ENCODE assay signal across 8 mouse cellular contexts in the genomic region with DNA sequence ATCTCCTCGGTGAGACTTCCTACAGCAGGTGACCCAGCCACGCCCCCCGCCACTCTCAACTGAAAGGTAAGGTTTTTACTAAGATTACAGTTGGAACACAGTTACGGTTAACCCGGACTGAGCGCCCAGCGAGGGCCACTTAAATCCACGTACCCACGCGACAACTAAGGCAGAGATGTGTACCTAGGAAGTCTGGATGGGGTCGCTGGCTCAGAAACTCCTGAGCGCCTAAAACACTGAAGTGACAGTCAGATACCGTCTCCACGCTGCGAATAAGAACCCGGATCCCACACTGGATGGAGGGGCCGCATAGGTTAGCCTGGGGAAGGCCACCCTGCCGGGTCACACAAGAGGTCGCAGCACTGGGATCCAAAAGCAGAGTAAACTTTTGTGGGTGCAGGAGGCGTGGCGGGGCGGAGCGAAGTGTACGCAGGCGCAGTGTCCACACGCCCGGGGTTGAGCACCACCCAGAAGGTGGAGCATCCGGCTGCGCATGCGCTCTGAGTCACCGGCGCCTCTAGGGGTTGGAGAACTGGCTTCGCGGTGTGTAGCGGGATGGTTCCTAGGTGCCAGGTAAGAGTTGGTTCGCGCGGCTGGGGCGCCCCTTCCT. TPM values are rescaled to one million over a fixed set of nuclear protein-coding genes. Genes with fewer than 3 reads are reported as not detected.
DNase-seq lines count a peak whose midpoint lies in the region; ATAC-seq and TF ChIP-seq lines count a peak whose summit lies in the region.

A gene (plus strand): TSS at position 486 of the 610 bp plus-strand sequence.

- peak within 1 kb of the TSS; percentile 72 for H3K9ac ChIP-seq in hindbrain, embryonic 14.5 days

- no peaks in the 10 kb centered on the region for H3K9me3 ChIP-seq in hindbrain, embryonic 14.5 days (ENCODE audit: control insufficient read depth, low read length)

- peaks cover 8% of the 10 kb centered on the region for H3K4me1 ChIP-seq in hindbrain, embryonic 14.5 days (replicated peaks; ENCODE audit: control insufficient read depth, insufficient read depth, low read length)

- CTCF ChIA-PET in Patski (lab: Charles Lee) = no interaction called here

- H3K4me2 ChIP-seq in hindbrain, embryonic 14.5 days (replicated peaks) = peak within 1 kb of the TSS; percentile 89

- in situ Hi-C loops in Patski (cut with MboI; ENCODE audit: low pct_unique_long_range_greater_than_20kb) = no loop called here

- peak within 1 kb of the TSS; percentile 74 for H3K4me3 ChIP-seq in hindbrain, embryonic 14.5 days (replicated peaks; ENCODE audit: low read length)

- peak; percentile 93 for ATAC-seq in Patski
- ATAC-seq in hindbrain, embryonic 14.5 days (ENCODE audit: low FRiP score) = peak; percentile 98

- TF ChIP-seq CTCF in Patski (IDR thresholded peaks at IDR 0.05) = no peak

- peaks cover 17% of the 10 kb centered on the region for H3K36me3 ChIP-seq in hindbrain, embryonic 14.5 days (replicated peaks; ENCODE audit: control insufficient read depth, insufficient read depth)

- POLR2A ChIA-PET in Patski (lab: Charles Lee) = no interaction called here

- no peak for DNase-seq in Patski (ENCODE audit: low read depth, low spot score)
- peak; percentile 94 to 96 for DNase-seq in cerebellum, postnatal 14 days
- peak; percentile 80 to 86 for DNase-seq in frontal cortex, postnatal 25 days (ENCODE audit: low spot score in 2 of 2)
- peak; percentile 98 for DNase-seq in hindbrain, embryonic 14.5 days (ENCODE audit: low spot score)
- peak; percentile 87 to 88 for DNase-seq in layer of hippocampus, postnatal 36 days
- peak; percentile 95 for DNase-seq in lung, postnatal 36 days
- peak; percentile 94 for DNase-seq in retina, postnatal 1 day
- DNase-seq in urinary bladder, adult 18-20 months (ENCODE audit: low spot score in 2 of 2) = peak; percentile 91 to 98

- H3K27ac ChIP-seq in hindbrain, embryonic 14.5 days = no peak within 1 kb of the TSS

- WGBS in hindbrain, embryonic 14.5 days = under 1% methylated on average over 39 of the region's 39 CpGs

- no peaks in the 10 kb centered on the region for H3K27me3 ChIP-seq in Patski
- no peaks in the 10 kb centered on the region for H3K27me3 ChIP-seq in hindbrain, embryonic 14.5 days (ENCODE audit: control insufficient read depth, insufficient read depth, low read length)

RNA-seq across cellular contexts. Expression of the gene that starts here (rescaled TPM):
- 84.8 TPM for polyA plus RNA-seq in Patski (2021)
- 127 and 135 TPM in 2 replicates for polyA plus RNA-seq in hindbrain, embryonic 14.5 days (2014; fragmentation: Nextera tagmentation; extraction: Ambion mirVana)
- total RNA-seq in layer of hippocampus, postnatal 36 days (2021) = 10 to 100 TPM; 82.4 to 88.7 TPM
